19 mouse cellular contexts compared by ENCODE assay signal in genomic region chr4:63423231-63423630, GRCm38 (mm10).
"Had no signal": no experiment of that assay in that cellular context is flagged by ENCODE, and none has a peak within 500 bp of the region (broad histone marks: within the 10 kb centered on the region; RNA-seq: fewer than 3 reads in every experiment).

No protein-coding gene starts in this region.

- H3K4me1 ChIP-seq: neural tube, embryonic 15.5 days had no signal

- H3K9me3 ChIP-seq: midbrain, embryonic 10.5 days; midbrain, embryonic 12.5 days; neural tube, embryonic 13.5 days; neural tube, embryonic 15.5 days; stomach, embryonic 15.5 days had no signal

- H3K27ac ChIP-seq: midbrain, embryonic 10.5 days; midbrain, embryonic 12.5 days; neural tube, embryonic 13.5 days; neural tube, embryonic 15.5 days; stomach, embryonic 15.5 days; stomach, postnatal 0 days had no signal

- H3K4me3 ChIP-seq: midbrain, embryonic 10.5 days; midbrain, embryonic 12.5 days; myocyte; neural tube, embryonic 13.5 days; neural tube, embryonic 15.5 days; stomach, embryonic 15.5 days had no signal

- H3K36me3 ChIP-seq: midbrain, embryonic 12.5 days; neural tube, embryonic 13.5 days; neural tube, embryonic 15.5 days; stomach, embryonic 15.5 days had no signal

- H3K9ac ChIP-seq: lung, embryonic 14.5 days; midbrain, embryonic 12.5 days; neural tube, embryonic 13.5 days; neural tube, embryonic 15.5 days; stomach, embryonic 15.5 days had no signal

- H3K27me3 ChIP-seq: midbrain, embryonic 12.5 days; neural tube, embryonic 13.5 days; neural tube, embryonic 15.5 days; stomach, embryonic 15.5 days had no signal

- DNase-seq: lung, embryonic 14.5 days; lung, postnatal 10 days; lung, postnatal 4 days; midbrain, embryonic 14.5 days; retina, postnatal 1 day; right cerebral cortex, adult 18-20 months; right cerebral cortex, postnatal 25 days; right cerebral cortex, postnatal 4 days; spleen, adult 18-20 months; thymus, adult 2 months; thymus, postnatal 25 days; thymus, postnatal 4 days had no signal
